8 mouse cellular contexts compared by ENCODE assay signal in the genomic region with DNA sequence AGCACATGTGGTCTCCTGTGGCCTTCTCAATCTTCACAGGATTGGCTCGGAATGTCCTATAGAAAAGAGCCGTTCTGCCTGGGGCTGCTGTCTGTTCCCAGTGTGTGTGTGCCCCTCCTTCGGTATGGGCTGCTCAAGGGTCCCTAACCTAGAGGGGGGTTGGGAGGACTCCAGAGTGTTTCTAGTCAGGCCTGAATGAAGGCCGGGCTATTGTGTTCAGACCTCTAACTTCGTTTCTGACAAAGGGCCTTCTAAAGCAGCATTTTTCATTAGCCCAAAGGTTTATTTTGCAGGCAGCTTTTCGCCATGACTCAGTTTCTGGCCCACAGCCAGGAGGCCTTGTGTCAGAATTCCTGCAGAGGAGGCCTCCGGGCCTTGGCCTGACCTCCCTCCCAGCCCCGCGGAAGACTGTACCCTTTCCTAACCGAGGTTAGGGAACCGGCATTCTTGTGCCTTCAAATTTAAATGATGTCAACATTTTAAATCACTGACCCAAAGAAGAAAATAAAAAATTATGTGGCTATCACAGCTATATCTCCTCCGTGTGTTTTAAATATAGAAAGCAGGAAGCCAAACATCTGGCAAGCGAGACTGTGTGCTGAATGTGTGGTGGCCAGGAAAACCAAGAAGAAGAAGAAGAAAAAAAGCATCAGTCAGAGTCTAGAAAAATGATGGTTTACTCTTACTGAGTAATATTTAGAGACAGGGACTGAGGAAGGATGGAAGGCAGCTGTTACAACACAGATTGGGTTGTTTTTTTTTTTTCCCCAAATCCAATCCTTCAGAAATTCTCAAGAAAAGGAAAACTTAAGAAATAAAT. TPM values are rescaled to one million over a fixed set of nuclear protein-coding genes. Genes with fewer than 3 reads are reported as not detected.
DNase-seq lines count a peak whose midpoint lies in the region; ATAC-seq lines count a peak whose summit lies in the region.
"Had no signal": no experiment of that assay in that cellular context is flagged by ENCODE, and none has a peak within 500 bp of the region (broad histone marks: within the 10 kb centered on the region; RNA-seq: fewer than 3 reads in every experiment).

No protein-coding gene starts in this region.

- ATAC-seq in embryonic facial prominence, embryonic 14.5 days (ENCODE audit: low read depth): peak; percentile 87
- ATAC-seq in limb, embryonic 11.5 days (ENCODE audit: insufficient number of reproducible peaks, low FRiP score, low TSS enrichment, low read depth): 0 out of 2 replicates have a peak, but pooled peaks have one; percentile 72
- peak; percentile 62; the same call in 1 of the 2 replicates for ATAC-seq in midbrain, embryonic 14.5 days (ENCODE audit: low FRiP score, low TSS enrichment)
- peak; percentile 84 for ATAC-seq in stomach, embryonic 16.5 days (ENCODE audit: insufficient read depth, low FRiP score)

- DNase-seq in adrenal gland, postnatal 36 days: peak; percentile 97 to 99
- peak; percentile 94 for DNase-seq in embryonic facial prominence, embryonic 14.5 days (ENCODE audit: low spot score)
- DNase-seq in heart, adult 9 months (ENCODE audit: low spot score in 2 of 2): peak; percentile 84 to 93
- DNase-seq in kidney, adult 9 months: peak; percentile 94
- DNase-seq in limb, embryonic 11.5 days (ENCODE audit: low spot score): peak; percentile 63
- peak; percentile 85 for DNase-seq in midbrain, embryonic 14.5 days

- H3K4me3 ChIP-seq in embryonic facial prominence, embryonic 14.5 days (ENCODE audit: low read depth, low read length): no peak overlapping the region
- no peak overlapping the region for H3K4me3 ChIP-seq in limb, embryonic 11.5 days (ENCODE audit: low read depth, low read length)
- H3K4me3 ChIP-seq in midbrain, embryonic 14.5 days (replicated peaks; ENCODE audit: low read depth, low read length): no peak overlapping the region
- H3K4me3 ChIP-seq in stomach, embryonic 16.5 days (replicated peaks; ENCODE audit: low read length): no peak overlapping the region

- H3K36me3 ChIP-seq in embryonic facial prominence, embryonic 14.5 days (ENCODE audit: control insufficient read depth, insufficient read depth, low read length): no peaks in the 10 kb centered on the region
- H3K36me3 ChIP-seq in limb, embryonic 11.5 days (ENCODE audit: control insufficient read depth, insufficient read depth, low read length): no peaks in the 10 kb centered on the region
- no peaks in the 10 kb centered on the region for H3K36me3 ChIP-seq in midbrain, embryonic 14.5 days (ENCODE audit: control insufficient read depth, insufficient read depth, low read length)
- no peaks in the 10 kb centered on the region for H3K36me3 ChIP-seq in stomach, embryonic 16.5 days (ENCODE audit: control insufficient read depth, insufficient read depth, low read length)

- 7% methylated on average over 13 of the region's 13 CpGs for WGBS in embryonic facial prominence, embryonic 14.5 days
- 57% methylated on average over 13 of the region's 13 CpGs for WGBS in limb, embryonic 11.5 days
- 21% methylated on average over 13 of the region's 13 CpGs for WGBS in midbrain, embryonic 14.5 days
- 15% methylated on average over 13 of the region's 13 CpGs for WGBS in stomach, embryonic 16.5 days

- H3K9me3 ChIP-seq in embryonic facial prominence, embryonic 14.5 days (ENCODE audit: control insufficient read depth, low read length): no peaks in the 10 kb centered on the region
- no peaks in the 10 kb centered on the region for H3K9me3 ChIP-seq in limb, embryonic 11.5 days (ENCODE audit: control insufficient read depth, low read length)
- H3K9me3 ChIP-seq in midbrain, embryonic 14.5 days (ENCODE audit: control insufficient read depth, low read length): no peaks in the 10 kb centered on the region
- H3K9me3 ChIP-seq in stomach, embryonic 16.5 days (replicated peaks; ENCODE audit: control insufficient read depth, low read length): 0 out of 2 replicates have a peak, but pooled peaks cover 3% of the 10 kb centered on the region

- peak overlapping the region; percentile 1 for H3K4me2 ChIP-seq in embryonic facial prominence, embryonic 14.5 days (ENCODE audit: low read depth, low read length)
- H3K4me2 ChIP-seq in limb, embryonic 11.5 days (ENCODE audit: low read depth, severe bottlenecking): no peak overlapping the region
- no peak overlapping the region for H3K4me2 ChIP-seq in midbrain, embryonic 14.5 days (ENCODE audit: low read length)
- peak overlapping the region; percentile 17; the same call in 1 of the 2 replicates for H3K4me2 ChIP-seq in stomach, embryonic 16.5 days (ENCODE audit: low read depth, low read length)

- no peaks in the 10 kb centered on the region for H3K27me3 ChIP-seq in embryonic facial prominence, embryonic 14.5 days (replicated peaks; ENCODE audit: control insufficient read depth, insufficient read depth, low read length)
- H3K27me3 ChIP-seq in limb, embryonic 11.5 days (ENCODE audit: control insufficient read depth, insufficient read depth, low read length): no peaks in the 10 kb centered on the region
- H3K27me3 ChIP-seq in midbrain, embryonic 14.5 days (ENCODE audit: control insufficient read depth, insufficient read depth, low read length): no peaks in the 10 kb centered on the region
- H3K27me3 ChIP-seq in stomach, embryonic 16.5 days (ENCODE audit: control insufficient read depth, insufficient read depth, low read length): no peaks in the 10 kb centered on the region

- peaks cover 7% of the 10 kb centered on the region for H3K4me1 ChIP-seq in embryonic facial prominence, embryonic 14.5 days (ENCODE audit: control insufficient read depth, insufficient read depth, low read length)
- H3K4me1 ChIP-seq in limb, embryonic 11.5 days (ENCODE audit: control insufficient read depth, insufficient read depth, low read length): no peaks in the 10 kb centered on the region
- H3K4me1 ChIP-seq in midbrain, embryonic 14.5 days (ENCODE audit: control insufficient read depth, insufficient read depth, low read length): peaks cover 5% of the 10 kb centered on the region; the same call in 1 of the 2 replicates
- H3K4me1 ChIP-seq in stomach, embryonic 16.5 days (ENCODE audit: control insufficient read depth, insufficient read depth, low read length): peaks cover 11% of the 10 kb centered on the region

- H3K9ac ChIP-seq in embryonic facial prominence, embryonic 14.5 days (ENCODE audit: low read depth, low read length): peak overlapping the region; percentile 47; the same call in 1 of the 2 replicates
- no peak overlapping the region for H3K9ac ChIP-seq in limb, embryonic 11.5 days (ENCODE audit: low read length)
- H3K9ac ChIP-seq in midbrain, embryonic 14.5 days (replicated peaks; ENCODE audit: low read length): no peak overlapping the region; the same call in 1 of the 2 replicates
- peak overlapping the region; percentile 64 for H3K9ac ChIP-seq in stomach, embryonic 16.5 days (ENCODE audit: low read length)

- peak overlapping the region; percentile 88 for H3K27ac ChIP-seq in embryonic facial prominence, embryonic 14.5 days (replicated peaks; ENCODE audit: low read depth, low read length)
- peak overlapping the region; percentile 43; the same call in 1 of the 2 replicates for H3K27ac ChIP-seq in limb, embryonic 11.5 days (replicated peaks; ENCODE audit: low read depth, low read length)
- H3K27ac ChIP-seq in midbrain, embryonic 14.5 days (replicated peaks; ENCODE audit: low read depth, low read length): peak overlapping the region; percentile 64
- H3K27ac ChIP-seq in stomach, embryonic 16.5 days (ENCODE audit: low read length): peak overlapping the region; percentile 97

RNA-seq across cellular contexts. Expression of a gene that starts 53.0 kb away (rescaled TPM):
- total RNA-seq in adrenal gland, postnatal 36 days (2021): not detected
- polyA plus RNA-seq in embryonic facial prominence, embryonic 14.5 days (2014; fragmentation: Nextera tagmentation; extraction: Ambion mirVana): 0.82 and 1.5 TPM in 2 replicates
- polyA plus RNA-seq in limb, embryonic 11.5 days (2014; fragmentation: Nextera tagmentation; extraction: Ambion mirVana): 3.5 and 3.9 TPM in 2 replicates
- 2.6 and 3.1 TPM in 2 replicates for polyA plus RNA-seq in midbrain, embryonic 14.5 days (2014; fragmentation: Nextera tagmentation; extraction: Ambion mirVana)
- 0.40 and 0.76 TPM in 2 replicates for polyA plus RNA-seq in stomach, embryonic 16.5 days (2015; fragmentation: Nextera tagmentation; extraction: Ambion mirVana)
- polyA plus RNA-seq: gonadal fat pad, adult 2 months had no signal

RNA-seq across cellular contexts. Expression of a gene that starts 53.1 kb away (rescaled TPM):
- 10 to 100 TPM in 1 of 2 experiments, 1 to 10 TPM in 1; 5.9 to 10.0 TPM for total RNA-seq in adrenal gland, postnatal 36 days (2021)
- polyA plus RNA-seq in embryonic facial prominence, embryonic 14.5 days (2014; fragmentation: Nextera tagmentation; extraction: Ambion mirVana): 5.0 and 6.3 TPM in 2 replicates
- 8.4 and 8.5 TPM in 2 replicates for polyA plus RNA-seq in limb, embryonic 11.5 days (2014; fragmentation: Nextera tagmentation; extraction: Ambion mirVana)
- polyA plus RNA-seq in midbrain, embryonic 14.5 days (2014; fragmentation: Nextera tagmentation; extraction: Ambion mirVana): 6.8 and 7.4 TPM in 2 replicates
- polyA plus RNA-seq in stomach, embryonic 16.5 days (2015; fragmentation: Nextera tagmentation; extraction: Ambion mirVana): 3.1 and 4.5 TPM in 2 replicates

RNA-seq across cellular contexts. Expression of a gene that starts 59.1 kb away (rescaled TPM):
- 1 to 10 TPM; 5.0 to 6.3 TPM for total RNA-seq in adrenal gland, postnatal 36 days (2021)
- 15.6 and 19.4 TPM in 2 replicates for polyA plus RNA-seq in embryonic facial prominence, embryonic 14.5 days (2014; fragmentation: Nextera tagmentation; extraction: Ambion mirVana)
- polyA plus RNA-seq in limb, embryonic 11.5 days (2014; fragmentation: Nextera tagmentation; extraction: Ambion mirVana): 11.9 and 13.8 TPM in 2 replicates
- 17.5 and 20.0 TPM in 2 replicates for polyA plus RNA-seq in midbrain, embryonic 14.5 days (2014; fragmentation: Nextera tagmentation; extraction: Ambion mirVana)
- polyA plus RNA-seq in stomach, embryonic 16.5 days (2015; fragmentation: Nextera tagmentation; extraction: Ambion mirVana): 8.5 and 9.3 TPM in 2 replicates

Comparison
In these comparisons a context has a peak if more than half of its experiments do, and no peak if none do; other contexts are left out.
1. H3K27ac ChIP-seq: peak in every context shown above with its lines; median percentile 97 in stomach, embryonic 16.5 days; 88 in embryonic facial prominence, embryonic 14.5 days; 64 in midbrain, embryonic 14.5 days; 43 in limb, embryonic 11.5 days.
2. H3K4me2 ChIP-seq: peak in embryonic facial prominence, embryonic 14.5 days (single experiment) and stomach, embryonic 16.5 days (single experiment); none in limb, embryonic 11.5 days (single experiment) and midbrain, embryonic 14.5 days (single experiment).
3. H3K9ac ChIP-seq: peak in embryonic facial prominence, embryonic 14.5 days (single experiment) and stomach, embryonic 16.5 days (single experiment); none in limb, embryonic 11.5 days (single experiment) and midbrain, embryonic 14.5 days (single experiment).
4. Peak in every context shown above with its lines, with median percentiles within 50 percentile points of each other: DNase-seq and ATAC-seq.